Mouse (Mus musculus): ENCODE measurements around the gene Fads2.

Gene Fads2

DNA sequence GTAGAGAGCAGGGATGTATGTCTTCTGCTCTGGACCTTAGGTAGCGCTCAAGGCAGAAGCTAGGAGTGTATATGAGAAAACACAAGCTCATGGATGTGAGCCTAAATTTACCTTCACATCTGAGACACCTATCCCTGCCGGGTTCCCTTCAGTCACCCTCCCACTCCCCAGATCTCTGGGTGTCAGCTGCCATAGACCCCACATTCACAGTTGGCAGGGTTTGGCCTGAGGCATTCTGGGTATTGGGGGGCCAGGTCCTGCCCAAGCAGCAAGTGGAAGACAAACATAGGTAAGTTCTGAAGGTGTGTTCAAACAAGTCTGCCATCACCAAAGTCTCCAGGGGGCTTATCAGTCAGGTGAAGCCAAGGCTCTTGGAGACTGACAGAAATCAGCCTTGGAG, 39.9 kb downstream of the Fads2 start:
- DNase-seq (ENCODE audit: low spot score): no peak

DNA sequence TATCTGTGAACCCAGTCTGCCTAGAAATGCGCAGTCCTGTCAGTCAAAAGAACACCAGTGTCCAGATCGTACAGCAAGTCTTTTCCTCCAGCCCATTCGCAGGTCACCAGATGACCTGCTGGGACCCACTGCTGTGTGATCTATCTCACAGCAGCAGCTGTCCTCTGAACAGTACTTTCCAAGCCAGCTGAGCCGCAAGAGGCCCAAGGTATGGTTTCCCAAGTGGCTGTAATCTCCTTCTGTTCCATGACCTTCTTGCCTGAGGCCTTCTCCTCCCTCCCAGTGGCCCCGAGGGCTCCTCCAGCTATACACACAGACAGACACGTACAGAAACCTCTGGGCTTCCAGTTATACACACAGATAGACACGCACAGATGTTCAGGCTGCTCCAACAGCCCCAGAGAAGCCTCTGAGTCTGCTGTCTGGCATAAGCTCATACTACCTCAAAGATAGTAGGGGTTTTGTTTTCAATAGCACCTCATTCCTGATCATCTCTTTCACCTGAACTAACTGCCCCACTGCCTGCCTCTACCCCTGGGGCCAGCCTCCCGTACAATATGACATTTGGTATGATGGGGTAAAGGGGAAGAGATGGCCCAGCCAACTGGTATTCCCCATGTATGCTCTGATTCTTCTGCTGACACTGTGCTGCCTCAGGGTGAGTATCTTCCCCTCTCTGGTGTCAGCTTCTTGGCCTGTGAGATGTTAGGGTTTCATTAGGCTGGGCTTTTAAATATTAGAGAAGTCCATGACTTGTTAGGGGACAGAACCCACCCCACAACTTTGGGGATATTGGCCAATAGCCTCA, 40.6 kb downstream of the Fads2 start:
- no peak for DNase-seq (ENCODE audit: low spot score)

DNA sequence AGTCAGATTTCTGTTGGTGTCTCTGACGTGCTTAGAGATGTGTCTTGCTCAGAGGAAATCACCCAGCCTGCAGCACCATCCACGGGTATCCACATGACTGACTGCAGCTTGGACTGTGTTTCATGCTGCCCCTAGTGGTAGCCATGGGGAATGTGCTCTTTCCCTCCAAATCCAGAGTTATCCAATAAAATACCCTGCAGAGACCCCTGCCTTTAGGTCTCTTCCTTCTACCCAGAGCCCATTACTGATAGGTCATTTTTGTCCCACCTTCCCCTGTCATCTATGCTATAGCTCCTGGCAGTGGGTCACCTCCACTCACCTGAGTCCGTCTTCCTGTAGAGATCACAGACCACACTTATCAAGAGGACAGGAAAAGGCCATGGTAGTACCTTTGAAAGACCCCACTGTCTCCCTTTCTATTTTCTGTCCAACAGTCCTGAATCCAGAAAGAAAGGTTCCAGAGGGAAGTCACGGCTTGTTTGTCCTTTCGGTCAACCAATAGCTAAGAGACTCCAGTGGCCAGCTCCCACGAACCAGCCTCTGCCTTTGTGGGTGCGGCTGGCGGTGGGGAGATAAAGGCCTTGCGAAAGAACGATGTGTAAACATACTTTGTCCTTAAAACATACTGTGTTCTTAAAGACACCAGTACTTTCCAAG, 41.5 kb downstream of the Fads2 start:
- peak; percentile 74 for DNase-seq (ENCODE audit: low spot score)

DNA sequence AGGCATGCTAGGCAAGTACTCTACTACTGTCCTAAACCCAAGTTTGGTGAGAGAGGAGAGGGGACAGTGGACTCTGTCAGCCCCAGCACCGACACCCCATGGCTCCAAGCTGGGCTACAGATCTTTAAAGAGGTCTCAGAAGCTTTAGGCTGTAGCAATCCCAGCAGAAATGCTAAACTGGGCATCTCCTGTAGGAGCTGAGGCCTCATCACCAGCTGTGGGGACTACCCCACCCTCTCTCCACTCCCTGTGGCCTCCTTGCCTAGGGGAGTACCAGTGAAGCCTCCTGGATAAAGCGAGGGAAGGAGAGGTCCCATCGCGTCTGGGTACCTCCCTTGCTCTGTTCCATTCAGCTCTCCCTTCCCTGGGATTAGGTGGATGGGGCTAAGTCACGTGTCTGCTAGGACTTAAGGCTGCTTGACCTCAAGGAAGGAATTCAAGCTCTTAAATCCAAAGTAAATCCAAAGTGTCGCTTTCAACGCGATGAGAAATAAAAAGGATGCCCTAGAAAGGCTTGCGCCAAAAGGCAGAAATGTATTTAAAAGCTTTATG, 42.6 kb downstream of the Fads2 start:
- no peak for DNase-seq (ENCODE audit: low spot score)

DNA sequence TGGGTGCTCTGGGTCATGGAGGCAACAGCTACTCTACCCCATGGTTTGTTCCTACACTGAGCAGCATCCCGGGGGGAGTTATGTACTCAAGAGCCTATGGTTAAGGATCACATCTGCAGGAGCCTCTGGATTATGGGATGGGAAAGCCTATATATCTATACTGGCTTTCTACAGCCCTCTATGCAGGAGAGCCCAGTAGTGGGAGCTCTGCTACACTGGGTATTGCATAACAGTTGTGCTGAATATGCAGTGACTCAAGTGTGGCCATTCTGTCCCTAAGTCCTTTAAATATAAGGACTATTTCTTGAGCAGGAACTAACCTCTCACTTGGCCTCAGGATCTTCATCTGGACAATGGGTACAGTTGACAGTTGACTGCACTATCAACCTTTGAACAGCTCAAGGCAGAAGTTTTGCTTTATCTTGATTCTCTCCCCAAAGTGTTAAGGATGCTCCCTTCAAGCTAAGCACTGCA, 43.2 kb downstream of the Fads2 start:
- no peak for DNase-seq (ENCODE audit: low spot score)

DNA sequence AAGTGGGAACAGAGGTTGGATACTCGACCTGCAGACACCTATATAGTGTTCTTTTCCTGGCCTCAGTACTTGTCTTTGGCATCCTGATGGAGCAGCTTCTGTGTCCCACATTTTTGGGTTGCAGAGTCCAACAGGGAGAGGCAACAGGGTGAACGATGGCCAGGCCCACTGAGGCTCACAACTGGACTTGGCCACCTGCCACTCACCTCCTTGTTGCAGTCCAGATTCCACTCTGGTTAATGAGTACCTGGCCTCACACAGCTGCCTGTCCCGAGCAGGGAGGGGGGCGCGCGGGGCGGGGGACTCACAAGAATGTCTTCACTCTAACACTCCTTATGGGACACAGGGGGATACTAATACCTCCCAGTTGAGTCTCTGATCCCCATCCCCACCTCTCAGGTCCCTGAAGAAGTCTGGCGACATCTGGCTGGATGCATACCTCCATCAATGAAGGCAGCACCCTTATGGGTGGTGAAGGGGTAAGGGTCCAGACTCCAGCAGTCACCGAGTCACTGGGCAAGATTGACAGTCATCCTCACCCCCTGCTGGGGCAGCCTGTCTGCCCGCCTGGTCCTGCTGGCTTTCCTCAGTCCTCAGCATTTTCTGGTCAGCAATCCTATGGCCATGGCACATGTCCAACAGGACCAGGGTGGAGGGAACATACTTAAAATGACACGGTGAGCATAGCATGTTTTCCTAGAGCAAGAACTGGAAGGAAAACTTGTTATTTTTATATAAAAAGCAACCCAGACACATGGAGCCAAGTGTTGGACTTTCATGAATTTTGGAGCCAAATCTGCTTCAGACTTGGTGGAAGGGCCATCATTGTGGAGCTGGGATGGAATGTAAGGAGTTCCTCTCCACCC, 43.8 kb downstream of the Fads2 start:
- peak; percentile 70 for DNase-seq (ENCODE audit: low spot score)

DNA sequence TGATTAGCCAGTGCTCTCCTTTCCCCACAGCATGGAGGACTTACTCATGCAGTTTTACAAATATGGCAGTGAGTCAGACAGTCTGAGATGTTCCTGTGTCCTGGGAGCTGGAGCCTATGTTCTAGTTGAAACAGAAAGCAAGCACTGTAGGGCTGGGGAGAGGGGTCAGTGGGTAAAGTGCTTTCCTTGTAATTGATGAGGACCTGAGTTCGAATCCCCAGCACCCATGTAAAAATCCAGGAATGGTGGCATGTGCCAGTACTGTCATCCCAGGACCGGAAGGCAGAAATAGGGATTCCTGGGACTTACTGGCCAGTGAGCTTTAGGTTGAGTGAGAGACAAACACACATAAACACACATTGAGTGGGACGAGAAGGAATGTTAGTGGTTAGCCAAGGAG, 44.9 kb downstream of the Fads2 start:
- DNase-seq (ENCODE audit: low spot score): no peak

DNA sequence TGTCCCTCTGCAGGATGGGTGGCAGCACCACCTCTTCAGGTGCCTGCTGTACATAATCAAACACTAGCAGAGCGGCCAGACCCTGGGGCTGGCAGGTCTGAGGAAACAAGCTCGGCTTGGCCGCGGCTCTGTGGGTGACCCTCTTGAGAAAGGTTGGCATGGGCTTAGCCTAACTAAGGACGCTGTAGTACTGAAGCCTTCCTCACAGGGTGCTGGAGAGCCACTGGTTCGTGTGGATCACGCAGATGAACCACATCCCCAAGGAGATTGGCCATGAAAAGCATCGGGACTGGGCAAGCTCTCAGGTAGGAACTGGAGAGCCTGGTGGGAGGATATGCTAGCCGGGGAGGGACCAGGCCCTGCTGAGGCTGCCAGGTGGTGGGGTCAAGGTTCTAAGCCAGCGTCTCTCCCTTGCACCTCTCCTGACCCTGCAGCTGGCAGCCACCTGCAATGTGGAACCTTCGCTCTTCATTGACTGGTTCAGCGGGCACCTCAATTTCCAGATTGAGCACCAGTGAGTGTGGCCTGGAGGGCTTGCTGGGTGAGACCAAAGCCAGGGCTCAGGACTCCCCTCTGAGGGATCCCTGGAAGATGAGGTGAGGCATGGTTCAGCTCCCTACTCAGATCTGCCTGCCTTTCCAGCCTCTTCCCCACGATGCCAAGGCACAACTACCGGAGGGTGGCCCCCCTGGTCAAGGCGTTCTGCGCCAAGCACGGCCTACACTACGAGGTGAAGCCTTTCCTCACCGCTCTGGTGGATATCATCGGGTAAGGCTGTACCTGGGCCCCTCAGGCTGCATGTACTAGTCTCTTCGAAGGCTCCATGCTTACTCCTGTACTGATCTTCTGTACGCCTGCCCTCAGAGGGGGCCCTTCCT, 45.5 kb downstream of the Fads2 start:
- DNase-seq (ENCODE audit: low spot score): peak; percentile 61

DNA sequence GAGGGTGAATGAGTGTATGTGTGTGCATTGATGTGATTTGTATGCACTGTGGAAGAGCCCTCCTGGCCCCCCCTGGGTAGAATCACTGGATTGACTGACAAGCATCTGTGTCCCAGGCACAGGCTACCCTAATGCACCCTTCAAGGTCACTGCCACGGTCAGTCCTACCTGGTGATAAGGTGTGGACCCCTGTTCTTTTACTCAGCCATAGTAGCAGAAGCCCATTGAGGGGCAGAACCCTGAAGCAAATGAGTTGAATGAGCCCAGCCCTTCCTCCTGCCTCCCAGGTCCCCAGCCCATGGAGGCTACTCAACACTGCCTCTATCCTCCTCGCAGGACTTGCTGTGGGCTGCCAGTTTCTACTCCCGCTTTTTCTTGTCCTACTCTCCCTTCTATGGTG, 46.3 kb downstream of the Fads2 start:
- DNase-seq (ENCODE audit: low spot score): no peak

DNA sequence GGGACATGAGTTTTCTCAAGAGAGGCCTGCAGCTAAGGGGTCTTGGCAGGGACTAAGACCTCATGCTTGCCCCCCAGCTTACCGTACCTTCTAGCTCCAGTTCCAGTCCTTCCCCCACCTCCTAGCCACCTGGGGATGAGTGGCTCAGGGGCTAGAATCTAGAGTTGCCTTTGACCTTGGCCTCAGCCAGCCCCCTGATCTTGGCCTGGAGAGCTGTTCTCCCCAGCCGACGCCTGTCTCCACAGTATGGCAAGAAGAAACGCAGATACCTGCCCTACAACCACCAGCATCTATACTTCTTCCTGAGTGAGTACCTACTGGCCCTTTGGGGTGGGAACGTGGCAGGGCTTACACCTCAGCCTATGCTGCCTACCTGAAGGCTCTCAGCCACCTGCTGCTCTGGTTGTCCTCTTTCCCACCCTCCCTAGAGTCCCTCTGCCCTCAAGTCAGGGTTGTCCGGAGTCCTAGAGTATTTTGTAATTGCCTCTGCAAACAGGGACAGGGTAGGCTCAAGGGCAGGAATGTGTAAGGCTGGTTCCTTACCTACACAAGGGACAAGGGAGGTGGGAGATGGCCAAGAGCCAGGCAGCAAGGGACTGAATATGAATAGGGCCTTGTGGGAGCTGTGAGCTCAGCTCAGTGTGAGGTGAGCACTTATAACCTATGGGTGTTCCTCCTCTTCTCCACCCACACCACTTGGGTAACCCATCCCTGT, 47.0 kb downstream of the Fads2 start:
- DNase-seq (ENCODE audit: low spot score): no peak

DNA sequence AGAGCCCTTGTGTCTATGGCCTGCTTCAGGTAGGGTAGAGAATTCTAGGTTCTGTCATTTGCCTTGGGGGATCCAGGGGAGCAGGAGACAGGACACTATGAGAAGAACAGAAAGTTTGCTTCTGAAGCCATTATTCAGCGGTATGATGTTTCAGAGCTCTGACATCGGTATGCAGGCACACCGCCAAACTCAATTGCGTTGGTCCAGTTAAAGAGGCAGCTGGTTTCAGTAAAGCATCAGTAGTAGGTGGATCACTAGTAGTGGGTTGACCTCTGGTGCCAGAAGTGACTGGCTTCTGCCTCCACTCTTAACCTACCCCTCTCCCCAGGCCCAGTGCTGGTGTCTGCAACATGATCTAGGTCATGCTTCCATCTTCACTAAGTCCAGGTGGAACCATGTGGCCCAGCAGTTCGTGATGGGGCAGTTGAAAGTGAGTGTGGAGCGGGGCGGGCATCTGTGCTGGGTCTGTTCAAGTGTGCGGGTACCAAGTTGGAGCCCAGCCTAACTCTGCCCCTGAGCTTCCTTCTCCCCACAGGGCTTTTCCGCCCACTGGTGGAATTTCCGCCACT, 47.8 kb downstream of the Fads2 start:
- DNase-seq (ENCODE audit: low spot score): no peak

DNA sequence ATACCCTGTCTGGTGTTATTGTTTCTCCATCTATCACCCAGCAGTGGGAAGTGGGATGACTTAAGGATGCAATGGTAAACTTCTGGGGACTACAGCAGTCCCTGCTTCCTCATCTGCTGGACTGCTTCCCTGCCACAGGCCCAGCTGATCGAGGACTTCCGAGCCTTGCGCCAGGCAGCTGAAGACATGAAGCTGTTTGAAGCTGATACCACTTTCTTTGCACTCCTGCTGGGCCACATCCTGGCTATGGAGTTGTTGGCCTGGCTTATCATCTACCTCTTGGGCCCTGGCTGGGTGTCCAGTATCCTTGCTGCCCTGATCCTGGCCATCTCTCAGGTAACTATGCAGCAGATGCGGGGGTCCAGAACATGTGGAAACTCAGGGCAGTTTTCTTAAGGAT, 48.8 kb downstream of the Fads2 start:
- DNase-seq (ENCODE audit: low spot score): no peak

DNA sequence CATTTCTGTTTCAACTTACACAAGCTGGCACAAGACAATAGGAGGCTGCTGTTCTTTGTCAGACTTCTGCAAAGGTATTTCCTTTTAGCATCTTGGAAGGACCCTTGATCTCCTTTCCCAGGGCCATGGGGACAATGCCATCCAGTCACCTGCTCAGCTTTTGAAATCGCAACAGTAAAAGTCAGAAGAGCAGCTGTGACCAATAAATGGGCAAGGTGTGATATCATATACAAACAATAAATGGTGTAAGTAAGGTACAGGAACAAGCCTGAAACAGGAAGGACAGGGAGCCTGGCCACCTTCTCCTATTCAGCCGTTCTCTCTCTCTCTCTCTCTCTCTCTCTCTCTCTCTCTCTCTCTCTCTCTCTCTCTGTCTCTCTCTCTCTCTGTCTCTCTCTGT, 51.1 kb downstream of the Fads2 start:
- DNase-seq (ENCODE audit: low spot score): no peak

DNA sequence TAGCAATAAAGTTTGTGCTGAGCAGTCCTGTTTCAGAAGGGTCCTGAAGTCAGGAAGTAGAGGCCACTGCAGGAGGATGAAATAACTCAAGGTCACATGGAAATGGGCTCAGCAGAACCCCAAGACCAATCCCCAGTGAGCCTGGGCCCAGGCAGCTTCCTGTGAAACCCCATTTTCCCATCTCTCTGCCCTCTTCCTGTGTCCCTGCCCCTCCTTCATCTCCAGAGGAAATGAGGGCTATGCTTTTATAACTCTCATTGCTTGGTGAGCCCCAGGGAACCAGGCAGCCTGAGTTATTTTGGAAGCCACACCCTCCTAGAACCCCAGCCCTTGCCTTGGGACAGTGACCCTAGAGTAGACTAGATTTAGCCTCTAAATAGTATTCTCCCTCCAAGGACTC, 52.0 kb downstream of the Fads2 start:
- no peak for DNase-seq (ENCODE audit: low spot score)

DNA sequence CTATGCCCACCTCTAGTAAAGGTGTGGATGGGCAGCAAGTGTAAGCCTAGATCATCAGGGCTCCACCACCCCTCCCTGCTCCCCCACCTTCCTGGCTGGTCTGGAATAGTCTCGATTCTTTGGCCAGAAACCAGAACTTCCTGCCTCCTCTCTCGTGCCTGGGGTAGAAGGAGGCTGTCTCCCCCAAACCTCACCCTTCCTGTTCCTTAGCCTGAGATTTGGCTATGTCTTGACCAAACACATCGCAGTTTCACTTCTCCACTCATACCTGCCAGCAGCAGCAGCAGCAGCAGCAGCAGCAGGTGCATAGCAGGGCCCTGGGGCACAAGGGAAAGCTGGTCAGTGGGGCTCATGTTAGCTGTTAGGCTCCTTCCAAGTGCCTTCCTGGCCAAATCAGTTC, 54.6 kb downstream of the Fads2 start:
- DNase-seq (ENCODE audit: low spot score): no peak

DNA sequence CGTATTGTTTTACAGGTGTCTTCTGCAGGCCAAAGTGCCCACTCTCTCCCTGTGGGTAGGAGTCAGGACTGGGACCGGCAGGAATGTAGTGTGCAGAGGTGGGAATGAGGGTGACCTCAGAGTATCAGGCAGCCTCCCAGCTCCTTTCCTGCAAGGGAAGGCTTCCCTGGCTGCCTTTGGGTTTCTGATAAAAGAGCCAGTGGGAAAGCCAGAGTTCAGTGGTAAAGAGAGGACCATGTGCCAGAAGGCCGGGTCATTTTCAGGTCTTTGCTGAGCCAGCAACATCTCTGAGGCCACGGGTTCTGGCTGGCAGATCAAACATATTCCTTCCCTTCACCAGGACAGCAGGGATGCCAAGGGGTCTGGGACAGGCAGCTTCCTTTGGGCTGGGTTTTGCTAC, 55.2 kb downstream of the Fads2 start:
- no peak for DNase-seq (ENCODE audit: low spot score)

DNA sequence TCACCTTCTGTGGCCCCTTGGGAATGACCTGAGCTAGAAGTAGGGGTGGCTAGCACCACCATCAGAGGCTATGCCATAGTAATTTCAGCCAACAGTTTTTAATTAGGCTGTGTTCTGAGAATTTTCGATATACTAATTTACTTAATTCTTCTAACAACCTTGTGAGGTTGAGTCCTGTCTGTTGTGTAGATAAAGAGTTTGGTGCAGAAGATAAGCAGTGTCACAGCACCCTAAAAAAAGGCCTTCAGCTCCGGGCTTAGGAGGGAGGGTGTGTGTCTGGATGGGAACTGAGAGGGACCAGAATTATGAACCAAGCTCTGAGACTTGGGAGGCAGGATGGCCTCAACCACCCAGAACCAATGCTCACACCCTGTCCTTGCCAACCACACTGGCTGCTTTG, 55.8 kb downstream of the Fads2 start:
- no peak for DNase-seq (ENCODE audit: low spot score)

DNA sequence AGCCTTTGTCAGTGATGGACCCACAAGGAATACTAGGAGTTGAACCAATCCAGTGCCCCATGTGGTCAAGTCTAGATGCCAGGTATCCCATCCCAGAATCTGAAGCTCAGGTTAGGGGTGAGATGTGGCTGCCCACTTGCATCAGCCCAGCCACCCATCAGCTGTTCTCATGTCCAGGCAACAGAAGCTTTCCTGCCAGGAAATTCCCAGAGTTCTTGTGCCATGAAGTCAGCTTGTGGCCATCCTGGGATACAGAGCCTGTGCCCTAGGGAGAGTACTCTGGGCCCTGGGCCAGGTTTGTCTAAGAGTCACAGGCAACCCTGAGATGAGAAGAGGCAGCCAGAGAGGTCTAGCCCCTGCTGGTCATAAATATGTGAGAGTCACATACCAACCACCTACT, 57.9 kb downstream of the Fads2 start:
- DNase-seq (ENCODE audit: low spot score): no peak

DNA sequence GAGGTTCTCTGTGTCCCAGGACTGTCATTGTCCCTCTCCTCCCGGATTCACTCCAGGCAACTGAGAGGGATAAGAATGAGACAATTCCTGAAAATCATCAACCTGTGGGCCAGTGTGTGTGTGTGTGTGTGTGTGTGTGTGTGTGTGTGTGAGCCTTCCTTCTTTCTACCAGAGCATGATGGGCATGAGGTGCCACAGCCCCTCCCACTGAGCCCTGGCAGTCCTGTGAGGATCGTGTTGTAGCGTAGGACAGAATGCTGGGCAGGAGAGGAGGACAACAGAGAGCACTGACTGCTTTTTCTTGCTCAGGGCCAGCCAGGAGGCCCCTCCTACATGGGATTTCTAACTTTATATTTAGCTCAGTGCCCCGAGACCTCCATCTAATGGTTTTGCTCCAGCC, 58.7 kb downstream of the Fads2 start:
- no peak for DNase-seq (ENCODE audit: low spot score)

DNA sequence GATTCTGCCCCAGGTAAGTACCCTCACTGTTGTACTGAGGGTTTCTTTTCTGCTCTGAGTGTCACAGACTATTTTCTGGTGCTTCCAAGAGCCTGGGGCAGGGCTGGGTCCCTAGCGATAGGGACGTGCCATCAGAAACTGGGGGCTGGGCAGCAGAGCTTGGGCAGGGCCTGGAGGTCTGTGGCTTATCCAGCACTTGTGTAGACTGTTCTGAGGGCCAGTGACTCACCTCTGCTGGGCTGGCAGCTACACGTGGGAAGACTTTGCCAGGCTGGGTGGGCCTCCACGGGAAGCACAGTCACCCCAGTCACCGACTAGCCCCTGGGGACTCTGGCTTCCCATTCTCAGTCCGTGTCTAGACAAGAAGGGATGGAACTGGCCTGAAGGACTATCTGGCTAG, 59.3 kb downstream of the Fads2 start:
- no peak for DNase-seq (ENCODE audit: low spot score)
